Mouse (Mus musculus): ENCODE results near the gene Myh14.

The Myh14 gene

GRCm38 (mm10) chr7:44583146-44583545 is 87.5 kb downstream of the Myh14 start:
- no peak for DNase-seq (ENCODE audit: extremely low spot score, low read depth, low spot score)

GRCm38 (mm10) chr7:44582709-44583108 is 87.9 kb downstream of the Myh14 start:
- DNase-seq (ENCODE audit: extremely low spot score, low read depth, low spot score): no peak

- no peak for DNase-seq (ENCODE audit: extremely low spot score, low read depth, low spot score)
Measured at GRCm38 (mm10) chr7:44581637-44582036, 89.0 kb downstream of the Myh14 start.

- no peak for DNase-seq (ENCODE audit: extremely low spot score, low read depth, low spot score)
Measured at GRCm38 (mm10) chr7:44576333-44576844, 94.3 kb downstream of the Myh14 start.

GRCm38 (mm10) chr7:44572956-44573484 is 97.6 kb downstream of the Myh14 start:
- DNase-seq (ENCODE audit: extremely low spot score, low read depth, low spot score): no peak

- DNase-seq (ENCODE audit: extremely low spot score, low read depth, low spot score): no peak
Measured at GRCm38 (mm10) chr7:44572213-44572701, 98.4 kb downstream of the Myh14 start, which contains the start of gene Napsa. Gene Napsa (plus strand): TSS chr7:44572380.

GRCm38 (mm10) chr7:44571811-44572210 is 98.8 kb downstream of the Myh14 start:
- no peak for DNase-seq (ENCODE audit: extremely low spot score, low read depth, low spot score)

GRCm38 (mm10) chr7:44570989-44571388 is 99.7 kb downstream of the Myh14 start:
- no peak for DNase-seq (ENCODE audit: extremely low spot score, low read depth, low spot score)

GRCm38 (mm10) chr7:44568803-44569202 is 101.8 kb downstream of the Myh14 start:
- no peak for DNase-seq (ENCODE audit: extremely low spot score, low read depth, low spot score)

- no peak for DNase-seq (ENCODE audit: extremely low spot score, low read depth, low spot score)
Measured at GRCm38 (mm10) chr7:44565414-44565813, 105.2 kb downstream of the Myh14 start.

GRCm38 (mm10) chr7:44564486-44564885 is 106.2 kb downstream of the Myh14 start:
- no peak for DNase-seq (ENCODE audit: extremely low spot score, low read depth, low spot score)

GRCm38 (mm10) chr7:44563284-44563683 is 107.4 kb downstream of the Myh14 start:
- no peak for DNase-seq (ENCODE audit: extremely low spot score, low read depth, low spot score)

GRCm38 (mm10) chr7:44560435-44561400 is 109.9 kb downstream of the Myh14 start:
- DNase-seq (ENCODE audit: extremely low spot score, low read depth, low spot score): peak; percentile 80

- DNase-seq (ENCODE audit: extremely low spot score, low read depth, low spot score): no peak
Measured at GRCm38 (mm10) chr7:44557629-44558028, 113.0 kb downstream of the Myh14 start.

Measured in hindlimb bud, embryonic 11.5 days (tissue).